Mouse (Mus musculus): ENCODE data around the gene Cyp2c23. TPM values are rescaled to one million over a fixed set of nuclear protein-coding genes. Genes with fewer than 3 reads are reported as not detected.

The Cyp2c23 gene
- polyA plus RNA-seq (2017; shearing (Covaris generic)) = not detected

GRCm38 (mm10) chr19:44028972-44029371 is at the start of gene Cyp2c23:
Gene Cyp2c23, minus strand, starts transcription at chr19:44029208.

GRCm38 (mm10) chr19:44069121-44069913 is 40.3 kb upstream of the Cyp2c23 start, which contains the start of gene Erlin1:
Gene Erlin1, minus strand, starts transcription at chr19:44069785.

GRCm38 (mm10) chr19:43986069-43986794 is 42.8 kb downstream of the Cyp2c23 start, which contains the start of gene Cpn1:
Gene Cpn1, minus strand, starts transcription at chr19:43986556.

Other genes starting within 250 kb of the Cyp2c23 start
- not detected for gene Abcc2, start 247.0 kb downstream of the Cyp2c23 start, polyA plus RNA-seq (2017; shearing (Covaris generic))
- 7.9 TPM for gene Dnmbp, start 89.0 kb downstream of the Cyp2c23 start, polyA plus RNA-seq (2017; shearing (Covaris generic))
- not detected for gene Cpn1, start 42.7 kb downstream of the Cyp2c23 start, polyA plus RNA-seq (2017; shearing (Covaris generic))
- gene Erlin1, start 40.6 kb upstream of the Cyp2c23 start, polyA plus RNA-seq (2017; shearing (Covaris generic)) = 6.9 TPM
- gene Chuk, start 78.3 kb upstream of the Cyp2c23 start, polyA plus RNA-seq (2017; shearing (Covaris generic)) = 33.9 TPM
- 36.7 TPM for gene Cwf19l1, start 106.7 kb upstream of the Cyp2c23 start, polyA plus RNA-seq (2017; shearing (Covaris generic))
- gene Bloc1s2, start 117.2 kb upstream of the Cyp2c23 start, polyA plus RNA-seq (2017; shearing (Covaris generic)) = 136 TPM
- not detected for gene Pkd2l1, start 163.2 kb upstream of the Cyp2c23 start, polyA plus RNA-seq (2017; shearing (Covaris generic))
- not detected for gene Scd3, start 174.1 kb upstream of the Cyp2c23 start, polyA plus RNA-seq (2017; shearing (Covaris generic))